Mouse (Mus musculus) right cerebral cortex, postnatal 25 days (tissue): ENCODE measurements around the gene Elobl.

Source experiments
- DNase-seq: peaks from one replicate; pipeline ENCODE4 v3.0.0; 2022

Gene Elobl

GRCm38 (mm10) chr11:88933030-88933429, 33.7 kb downstream of the Elobl start:
- DNase-seq: no peak

DNA sequence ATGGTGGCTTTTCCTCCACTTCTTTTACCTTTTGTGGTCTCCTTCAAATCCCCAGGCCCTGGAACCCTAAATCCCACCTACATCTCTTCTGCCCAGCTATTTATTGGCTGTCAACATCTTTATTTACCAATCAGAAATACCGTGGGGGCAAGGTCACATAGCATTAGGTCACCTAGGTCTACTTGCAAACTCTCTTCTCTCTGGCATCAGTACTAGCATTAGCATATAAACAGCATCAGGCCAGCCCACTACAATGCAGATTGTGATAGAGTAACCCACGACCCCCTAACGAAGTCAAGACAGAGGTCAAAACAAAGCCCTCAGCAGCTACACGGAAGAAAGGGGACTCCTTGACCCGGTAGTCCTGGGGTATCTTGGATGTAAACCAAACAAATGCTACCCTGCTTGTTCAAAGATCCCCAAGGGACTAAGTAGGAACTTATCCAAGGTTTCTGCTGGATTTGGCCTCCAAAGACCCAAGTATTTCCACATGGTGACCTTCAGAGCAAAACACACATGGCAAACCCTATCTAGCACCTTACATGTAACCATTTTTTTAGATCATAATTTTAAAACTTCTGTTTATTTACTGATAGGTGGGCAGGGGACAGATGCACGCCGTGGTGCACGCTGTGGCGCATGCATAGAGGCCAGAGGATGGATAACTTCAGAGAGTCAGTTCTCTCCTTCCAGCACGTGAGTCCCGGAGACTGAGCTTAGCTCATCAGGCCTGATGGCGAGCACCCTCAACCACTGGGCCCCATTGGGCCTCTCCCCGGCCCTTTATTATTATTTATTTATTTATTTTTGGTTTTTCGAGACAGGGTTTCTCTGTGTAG, 34.8 kb downstream of the Elobl start:
- no peak for DNase-seq

GRCm38 (mm10) chr11:88926566-88926965, 40.2 kb downstream of the Elobl start:
- DNase-seq: no peak
